Mouse (Mus musculus): Measurements from ENCODE around the gene Sumo2. TPM values are rescaled to one million over a fixed set of nuclear protein-coding genes. Genes with fewer than 3 reads are reported as not detected.
"Not testable (repeated sequence)": the region's sequence is repeated elsewhere in the genome, so short reads cannot be mapped to it uniquely, and the experiment has no call there.

Sumo2 gene
- polyA plus RNA-seq, 1 experiment = 1,012 TPM

- Histone ChIP-seq H3K27ac (ENCODE audit: insufficient read depth, low read length) (no peak overlapping the region), H3K36me3 (ENCODE audit: control insufficient read depth, insufficient read depth, low read length, poor library complexity, severe bottlenecking) (no peaks in the 10 kb centered on the region), H3K27me3 (ENCODE audit: control insufficient read depth, insufficient read depth, low read length, poor library complexity, severe bottlenecking) (no peaks in the 10 kb centered on the region), H3K9ac (ENCODE audit: low read depth, poor library complexity, severe bottlenecking) (no peak overlapping the region), H3K4me3 (ENCODE audit: low read depth, low read length) (no peak overlapping the region), H3K9me3 (replicated peaks; ENCODE audit: control insufficient read depth, insufficient read depth, low read length, poor library complexity, severe bottlenecking) (no peaks in the 10 kb centered on the region), H3K4me1 (ENCODE audit: control insufficient read depth, insufficient read depth, low read length) (peaks cover 2% of the 10 kb centered on the region)
- TF ChIP-seq EP300 (IDR thresholded peaks at IDR 0.05; ENCODE audit: insufficient read depth, low read depth, low read length) (no peak), CTCF (IDR thresholded peaks at IDR 0.05; ENCODE audit: low read depth, low read length) (peak; percentile 73)
These were observed 52.4 kb downstream of the Sumo2 start for GRCm38 (mm10) chr11:115483726-115484125.

GRCm38 (mm10) chr11:115483278-115483677 is 52.8 kb downstream of the Sumo2 start:
- Histone ChIP-seq H3K27me3 (ENCODE audit: control insufficient read depth, insufficient read depth, low read length, poor library complexity, severe bottlenecking) (no peaks in the 10 kb centered on the region), H3K4me1 (ENCODE audit: control insufficient read depth, insufficient read depth, low read length) (peaks cover 2% of the 10 kb centered on the region), H3K27ac (ENCODE audit: insufficient read depth, low read length) (no peak overlapping the region), H3K4me3 (ENCODE audit: low read depth, low read length) (no peak overlapping the region), H3K9ac (ENCODE audit: low read depth, poor library complexity, severe bottlenecking) (no peak overlapping the region), H3K36me3 (ENCODE audit: control insufficient read depth, insufficient read depth, low read length, poor library complexity, severe bottlenecking) (no peaks in the 10 kb centered on the region), H3K9me3 (replicated peaks; ENCODE audit: control insufficient read depth, insufficient read depth, low read length, poor library complexity, severe bottlenecking) (no peaks in the 10 kb centered on the region)
- TF ChIP-seq EP300 (IDR thresholded peaks at IDR 0.05; ENCODE audit: insufficient read depth, low read depth, low read length) (no peak), CTCF (IDR thresholded peaks at IDR 0.05; ENCODE audit: low read depth, low read length) (no peak)

DNA sequence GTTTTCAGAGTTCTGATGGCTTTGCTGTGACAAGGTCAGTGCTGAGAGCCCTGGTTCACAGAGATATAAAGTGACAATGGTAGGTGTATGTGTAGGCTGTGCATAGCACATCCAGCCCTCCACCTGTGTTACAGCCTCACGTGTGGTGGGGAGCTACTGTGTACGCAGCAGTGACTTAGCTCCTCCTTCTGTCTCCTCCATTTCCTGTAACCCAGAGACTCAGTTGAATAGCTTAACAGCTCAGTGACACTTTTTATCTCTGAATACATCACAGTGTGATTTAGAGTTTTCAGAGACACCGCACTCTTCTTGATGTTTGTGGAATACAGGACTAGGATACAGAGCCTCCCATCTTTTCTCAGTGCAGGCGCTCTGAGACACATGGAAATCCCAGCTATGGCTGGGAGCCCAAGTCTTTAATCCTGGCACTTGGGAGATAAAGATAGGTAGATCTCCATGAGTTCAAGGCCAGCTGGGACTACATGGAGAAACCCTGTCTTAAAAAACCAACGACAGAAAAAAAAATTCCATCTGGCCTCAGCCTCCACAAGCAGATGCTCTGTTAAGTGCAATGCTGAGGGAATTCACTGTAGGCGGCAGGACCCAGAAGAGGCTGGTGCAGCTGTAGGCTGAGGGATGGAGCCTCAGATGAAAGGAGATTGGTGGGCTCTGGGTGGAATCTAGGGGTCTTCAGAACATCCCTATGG is 54.4 kb downstream of the Sumo2 start:
- H3K27ac ChIP-seq (ENCODE audit: insufficient read depth, low read length) = no peak overlapping the region
- H3K9ac ChIP-seq (ENCODE audit: low read depth, poor library complexity, severe bottlenecking) = no peak overlapping the region
- H3K9me3 ChIP-seq (replicated peaks; ENCODE audit: control insufficient read depth, insufficient read depth, low read length, poor library complexity, severe bottlenecking) = no peaks in the 10 kb centered on the region
- no peaks in the 10 kb centered on the region for H3K36me3 ChIP-seq (ENCODE audit: control insufficient read depth, insufficient read depth, low read length, poor library complexity, severe bottlenecking)
- TF ChIP-seq EP300 (IDR thresholded peaks at IDR 0.05; ENCODE audit: insufficient read depth, low read depth, low read length) = no peak
- TF ChIP-seq CTCF (IDR thresholded peaks at IDR 0.05; ENCODE audit: low read depth, low read length) = no peak
- TF ChIP-seq POLR2A (IDR thresholded peaks at IDR 0.05; ENCODE audit: insufficient read depth, low read length) = no peak
- no peaks in the 10 kb centered on the region for H3K27me3 ChIP-seq (ENCODE audit: control insufficient read depth, insufficient read depth, low read length, poor library complexity, severe bottlenecking)
- peaks cover 2% of the 10 kb centered on the region for H3K4me1 ChIP-seq (ENCODE audit: control insufficient read depth, insufficient read depth, low read length)
- no peak overlapping the region for H3K4me3 ChIP-seq (ENCODE audit: low read depth, low read length)

GRCm38 (mm10) chr11:115478296-115478938 is 57.7 kb downstream of the Sumo2 start:
- Histone ChIP-seq H3K4me3 (ENCODE audit: low read depth, low read length) (no peak overlapping the region), H3K4me1 (ENCODE audit: control insufficient read depth, insufficient read depth, low read length) (no peaks in the 10 kb centered on the region), H3K9me3 (replicated peaks; ENCODE audit: control insufficient read depth, insufficient read depth, low read length, poor library complexity, severe bottlenecking) (no peaks in the 10 kb centered on the region)

GRCm38 (mm10) chr11:115477388-115477787 is 58.7 kb downstream of the Sumo2 start:
- H3K9ac ChIP-seq (ENCODE audit: low read depth, poor library complexity, severe bottlenecking); H3K27ac ChIP-seq (ENCODE audit: insufficient read depth, low read length); H3K36me3 ChIP-seq (ENCODE audit: control insufficient read depth, insufficient read depth, low read length, poor library complexity, severe bottlenecking); H3K4me3 ChIP-seq (ENCODE audit: low read depth, low read length); H3K9me3 ChIP-seq (replicated peaks; ENCODE audit: control insufficient read depth, insufficient read depth, low read length, poor library complexity, severe bottlenecking); H3K4me1 ChIP-seq (ENCODE audit: control insufficient read depth, insufficient read depth, low read length); H3K27me3 ChIP-seq (ENCODE audit: control insufficient read depth, insufficient read depth, low read length, poor library complexity, severe bottlenecking): not testable (repeated sequence)

More at GRCm38 (mm10) chr11:115478296-115478938, 57.7 kb downstream of the Sumo2 start:
- H3K27me3 ChIP-seq (ENCODE audit: control insufficient read depth, insufficient read depth, low read length, poor library complexity, severe bottlenecking) = no peaks in the 10 kb centered on the region
- TF ChIP-seq POLR2A (IDR thresholded peaks at IDR 0.05; ENCODE audit: insufficient read depth, low read length) = no peak
- TF ChIP-seq EP300 (IDR thresholded peaks at IDR 0.05; ENCODE audit: insufficient read depth, low read depth, low read length) = no peak
- TF ChIP-seq CTCF (IDR thresholded peaks at IDR 0.05; ENCODE audit: low read depth, low read length) = no peak
- no peak overlapping the region for H3K27ac ChIP-seq (ENCODE audit: insufficient read depth, low read length)
- no peak overlapping the region for H3K9ac ChIP-seq (ENCODE audit: low read depth, poor library complexity, severe bottlenecking)
- no peaks in the 10 kb centered on the region for H3K36me3 ChIP-seq (ENCODE audit: control insufficient read depth, insufficient read depth, low read length, poor library complexity, severe bottlenecking)

DNA sequence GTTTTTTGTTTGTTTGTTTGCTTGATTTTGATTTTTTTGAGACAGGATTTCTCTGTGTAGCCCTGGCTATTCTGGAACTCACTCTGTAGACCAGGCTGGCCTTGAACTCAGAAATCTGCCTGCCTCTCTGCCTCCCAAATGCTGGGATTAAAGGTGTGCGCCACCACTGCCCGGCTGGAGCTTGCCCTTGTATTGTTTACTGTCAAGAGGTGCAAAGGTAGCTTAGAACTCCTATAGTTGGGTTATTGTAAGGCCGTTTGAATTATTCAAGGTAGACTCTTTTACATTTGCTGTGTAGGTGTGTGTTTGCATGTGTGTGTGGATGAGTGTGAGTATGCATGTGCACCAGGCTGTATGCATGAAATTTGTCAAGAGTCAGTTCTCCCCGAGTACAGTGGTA is 59.4 kb downstream of the Sumo2 start:
- H3K9ac ChIP-seq (ENCODE audit: low read depth, poor library complexity, severe bottlenecking); H3K27ac ChIP-seq (ENCODE audit: insufficient read depth, low read length); H3K4me3 ChIP-seq (ENCODE audit: low read depth, low read length); H3K4me1 ChIP-seq (ENCODE audit: control insufficient read depth, insufficient read depth, low read length); H3K9me3 ChIP-seq (replicated peaks; ENCODE audit: control insufficient read depth, insufficient read depth, low read length, poor library complexity, severe bottlenecking); H3K27me3 ChIP-seq (ENCODE audit: control insufficient read depth, insufficient read depth, low read length, poor library complexity, severe bottlenecking); H3K36me3 ChIP-seq (ENCODE audit: control insufficient read depth, insufficient read depth, low read length, poor library complexity, severe bottlenecking): not testable (repeated sequence)
